Mouse (Mus musculus) liver, adult 2 months (tissue): Measurements from ENCODE around the gene Rsrc1.

ENCODE experiments used
- CTCF ChIP-seq: fragments of 200-500 bp; IDR thresholded peaks from 2 replicates; pipeline ENCODE4 v1.5.1; 2011; ENCODE audit warnings: low read depth, low read length, control low read depth
- POLR2A ChIP-seq: fragments of 200-500 bp; IDR thresholded peaks from 2 replicates; pipeline ENCODE4 v1.6.1; 2011; ENCODE audit warnings: low read length, control low read depth; ENCODE audit not compliant: insufficient read depth; ENCODE audit errors: extremely low read depth

- TF ChIP-seq POLR2A (no peak), CTCF (no peak)
Measured at GRCm38 (mm10) chr3:67289482-67289881, 308.3 kb downstream of the Rsrc1 start.
